Mouse (Mus musculus) hindbrain, embryonic 11.5 days (tissue): Measurements from ENCODE around the gene Slc16a1. TPM values are rescaled to one million over a fixed set of nuclear protein-coding genes. Genes with fewer than 3 reads are reported as not detected.
"Not testable (repeated sequence)": the region's sequence is repeated elsewhere in the genome, so short reads cannot be mapped to it uniquely, and the experiment has no call there.

Experiments used
- ATAC-seq: fragments of 200-750 bp; cut with Nextera tagmentation; 2 replicates; pipeline ENCODE4 v1.8.0; 2017; ENCODE audit warnings: mild to moderate bottlenecking, moderate TSS enrichment, moderate library complexity; ENCODE audit not compliant: low FRiP score
- DNase-seq: peaks from one replicate; pipeline ENCODE4 v3.0.0-alpha.2; 2015; ENCODE audit warnings: low spot score
- H3K27ac ChIP-seq: fragments of 300-500 bp; sonication (generic); 2 replicates; pipeline ENCODE4 v1.5.1; 2014; ENCODE audit warnings: mild to moderate bottlenecking, low read depth, low read length
- H3K27me3 ChIP-seq: fragments of 300-500 bp; sonication (generic); 2 replicates; pipeline ENCODE4 v1.6.1; 2014; ENCODE audit warnings: mild to moderate bottlenecking, low read length, moderate library complexity, mixed read lengths; ENCODE audit not compliant: control insufficient read depth, insufficient read depth
- H3K36me3 ChIP-seq: fragments of 300-500 bp; sonication (generic); 2 replicates; pipeline ENCODE4 v1.6.1; 2014; ENCODE audit warnings: mild to moderate bottlenecking, low read length, moderate library complexity, mixed read lengths; ENCODE audit not compliant: control insufficient read depth, insufficient read depth
- H3K4me1 ChIP-seq: fragments of 300-500 bp; sonication (generic); replicated peaks from 2 replicates; pipeline ENCODE4 v1.6.1; 2014; ENCODE audit warnings: low read length, mixed read lengths; ENCODE audit not compliant: control insufficient read depth, insufficient read depth
- H3K4me2 ChIP-seq: fragments of 300-500 bp; sonication (generic); replicated peaks from 2 replicates; pipeline ENCODE4 v1.6.1; 2014; ENCODE audit warnings: mild to moderate bottlenecking, low read depth, low read length
- H3K4me3 ChIP-seq: fragments of 300-500 bp; sonication (generic); 2 replicates; pipeline ENCODE4 v1.5.1; 2014; ENCODE audit warnings: low read depth, low read length
- H3K9ac ChIP-seq: fragments of 300-500 bp; sonication (generic); 2 replicates; pipeline ENCODE4 v1.6.1; 2014; ENCODE audit warnings: low read depth, low read length
- H3K9me3 ChIP-seq: fragments of 300-500 bp; sonication (generic); 2 replicates; pipeline ENCODE4 v1.6.1; 2016; ENCODE audit warnings: low read length; ENCODE audit not compliant: control insufficient read depth
- WGBS: fragments of 180-500 bp; shearing (Covaris S2); extraction: QIAGEN DNeasy Blood & Tissue Kit; methylation state at CpG from one replicate; pipeline ENCODE4 v1.1.7; 2014; 5-methylcytosine and 5-hydroxymethylcytosine counted together
- polyA plus RNA-seq: library from polyadenylated mRNA; unstranded; fragments of >200 nt; fragmentation: Nextera tagmentation; extraction: Ambion mirVana; gene quantifications from 2 replicates; pipeline ENCODE4 v1.2.1, GENCODE M21; 2014

Gene Slc16a1
- polyA plus RNA-seq, 1 experiment from 2014 or later: 31.7 TPM

DNA sequence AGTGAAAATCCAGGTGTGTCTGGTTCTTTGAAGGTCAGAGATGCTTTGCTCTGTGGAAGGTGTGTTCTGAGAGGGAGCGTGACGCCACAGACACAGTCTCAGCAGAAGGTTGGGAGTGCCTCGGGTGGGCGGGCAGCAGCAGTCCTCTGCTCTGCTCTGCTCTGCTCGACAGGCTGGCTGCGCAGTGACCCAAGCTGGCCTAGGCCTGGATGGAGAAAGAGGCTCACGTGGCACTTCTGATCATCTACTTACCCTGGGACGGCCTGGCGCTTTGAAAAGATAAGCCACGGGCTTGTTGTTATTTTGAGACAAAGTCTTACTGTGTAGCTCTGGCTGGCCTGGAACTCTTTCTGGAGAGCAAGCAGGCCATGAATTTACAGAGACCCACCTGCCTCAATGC is 29.0 kb downstream of the Slc16a1 start:
- H3K4me1 ChIP-seq: no peaks in the 10 kb centered on the region
- H3K27ac ChIP-seq: no peak overlapping the region
- H3K27me3 ChIP-seq: no peaks in the 10 kb centered on the region
- H3K4me2 ChIP-seq: no peak overlapping the region
- no peak overlapping the region for H3K9ac ChIP-seq
- DNase-seq (no peak), ATAC-seq (no peak)
- no peak overlapping the region for H3K4me3 ChIP-seq
- 75% methylated on average over 10 of the region's 10 CpGs for WGBS
- H3K36me3 ChIP-seq: no peaks in the 10 kb centered on the region
- no peaks in the 10 kb centered on the region for H3K9me3 ChIP-seq

DNA sequence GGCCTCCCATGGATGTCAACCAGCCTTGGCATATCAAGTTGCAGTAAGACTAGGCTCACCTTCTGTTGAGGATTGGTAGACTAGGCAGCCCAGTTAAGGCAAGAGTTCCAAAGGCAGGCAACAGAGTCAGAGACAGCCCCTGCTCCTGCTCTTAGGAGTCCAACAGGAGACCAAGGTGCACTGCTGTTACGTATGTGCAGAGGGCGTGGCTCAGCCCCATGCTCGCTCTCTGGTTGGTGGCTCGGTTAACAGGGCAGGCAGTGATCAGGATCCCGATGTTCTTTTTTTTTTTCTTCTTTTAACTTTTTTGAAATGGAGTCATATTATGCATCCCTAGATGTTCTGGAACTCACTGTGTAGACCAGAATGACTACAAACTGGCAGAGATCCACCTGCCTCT is 30.5 kb downstream of the Slc16a1 start:
- Histone ChIP-seq H3K9ac (no peak overlapping the region), H3K27me3 (no peaks in the 10 kb centered on the region), H3K4me1 (no peaks in the 10 kb centered on the region), H3K4me3 (no peak overlapping the region), H3K9me3 (no peaks in the 10 kb centered on the region), H3K36me3 (no peaks in the 10 kb centered on the region), H3K4me2 (no peak overlapping the region), H3K27ac (no peak overlapping the region)
- ATAC-seq (no peak), DNase-seq (no peak)
- 89% methylated on average over 5 of the region's 5 CpGs for WGBS

GRCm38 (mm10) chr3:104669856-104670182 is 31.4 kb downstream of the Slc16a1 start:
- peak; percentile 32; the same call in 1 of the 2 replicates for ATAC-seq
- H3K4me1 ChIP-seq: no peaks in the 10 kb centered on the region
- no peaks in the 10 kb centered on the region for H3K36me3 ChIP-seq
- no peak overlapping the region for H3K4me3 ChIP-seq
- H3K4me2 ChIP-seq: no peak overlapping the region
- no peaks in the 10 kb centered on the region for H3K27me3 ChIP-seq
- H3K27ac ChIP-seq: no peak overlapping the region
- no peak overlapping the region for H3K9ac ChIP-seq
- 13% methylated on average over 1 of the region's 1 CpGs for WGBS
- no peaks in the 10 kb centered on the region for H3K9me3 ChIP-seq
- no peak for DNase-seq

GRCm38 (mm10) chr3:104670183-104671020 is 31.9 kb downstream of the Slc16a1 start:
- 71% methylated on average over 1 of the region's 1 CpGs for WGBS
- not testable (repeated sequence) for H3K9me3 ChIP-seq, H3K9ac ChIP-seq, H3K36me3 ChIP-seq, H3K4me1 ChIP-seq, H3K4me3 ChIP-seq, H3K27ac ChIP-seq, DNase-seq, H3K27me3 ChIP-seq, H3K4me2 ChIP-seq
- ATAC-seq: peak; percentile 30; the same call in 1 of the 2 replicates

DNA sequence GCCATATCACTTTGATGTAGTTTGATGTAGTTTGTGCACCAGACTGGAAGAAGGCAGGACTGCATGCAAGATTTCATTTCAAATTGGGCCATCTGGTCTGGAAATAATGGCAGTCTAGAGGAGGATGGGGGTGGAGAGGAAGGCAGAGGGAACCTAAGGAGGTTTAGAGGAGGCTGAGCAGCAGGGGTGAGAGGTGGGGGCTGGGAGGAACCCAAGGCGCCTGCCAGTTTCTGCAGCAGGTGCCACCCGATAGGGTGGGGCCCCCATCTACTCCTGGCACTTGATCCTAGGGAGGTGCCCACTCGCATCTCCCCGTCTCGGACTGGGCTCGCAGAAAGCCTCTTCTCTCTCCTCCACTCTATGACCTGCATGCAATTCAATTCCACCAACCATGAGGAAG is 33.1 kb downstream of the Slc16a1 start:
- H3K4me2 ChIP-seq: no peak overlapping the region
- no peak overlapping the region for H3K27ac ChIP-seq
- H3K27me3 ChIP-seq: no peaks in the 10 kb centered on the region
- no peak overlapping the region for H3K9ac ChIP-seq
- no peak overlapping the region for H3K4me3 ChIP-seq
- ATAC-seq (no peak), DNase-seq (no peak)
- H3K4me1 ChIP-seq: no peaks in the 10 kb centered on the region; the same call in 1 of the 2 replicates
- no peaks in the 10 kb centered on the region for H3K9me3 ChIP-seq
- WGBS: 76% methylated on average over 6 of the region's 6 CpGs
- no peaks in the 10 kb centered on the region for H3K36me3 ChIP-seq

DNA sequence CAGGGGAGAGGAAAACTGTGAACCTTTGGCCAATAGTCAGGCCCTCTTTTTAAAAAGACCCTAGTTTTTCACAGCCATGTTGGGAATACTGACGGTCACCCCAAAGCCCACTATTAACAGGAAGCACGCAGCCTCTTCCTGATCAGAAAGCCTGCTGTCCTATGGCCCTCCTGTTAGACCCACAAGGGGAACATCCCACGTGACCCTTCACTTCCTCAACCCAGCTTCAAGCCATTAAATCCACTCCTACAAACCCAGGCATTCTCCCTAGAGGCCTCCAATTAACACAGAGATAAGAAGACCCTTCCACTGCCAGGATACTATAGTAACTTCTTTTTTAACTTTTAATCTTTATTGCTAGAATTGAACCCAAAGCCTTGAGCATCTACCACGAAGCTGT is 33.6 kb downstream of the Slc16a1 start:
- H3K4me1 ChIP-seq: no peaks in the 10 kb centered on the region; the same call in 1 of the 2 replicates
- 73% methylated on average over 4 of the region's 4 CpGs for WGBS
- H3K27ac ChIP-seq: no peak overlapping the region
- DNase-seq (no peak), ATAC-seq (no peak)
- H3K36me3 ChIP-seq: no peaks in the 10 kb centered on the region
- H3K9ac ChIP-seq: no peak overlapping the region
- H3K4me2 ChIP-seq: no peak overlapping the region
- H3K4me3 ChIP-seq: no peak overlapping the region
- no peaks in the 10 kb centered on the region for H3K9me3 ChIP-seq
- no peaks in the 10 kb centered on the region for H3K27me3 ChIP-seq

DNA sequence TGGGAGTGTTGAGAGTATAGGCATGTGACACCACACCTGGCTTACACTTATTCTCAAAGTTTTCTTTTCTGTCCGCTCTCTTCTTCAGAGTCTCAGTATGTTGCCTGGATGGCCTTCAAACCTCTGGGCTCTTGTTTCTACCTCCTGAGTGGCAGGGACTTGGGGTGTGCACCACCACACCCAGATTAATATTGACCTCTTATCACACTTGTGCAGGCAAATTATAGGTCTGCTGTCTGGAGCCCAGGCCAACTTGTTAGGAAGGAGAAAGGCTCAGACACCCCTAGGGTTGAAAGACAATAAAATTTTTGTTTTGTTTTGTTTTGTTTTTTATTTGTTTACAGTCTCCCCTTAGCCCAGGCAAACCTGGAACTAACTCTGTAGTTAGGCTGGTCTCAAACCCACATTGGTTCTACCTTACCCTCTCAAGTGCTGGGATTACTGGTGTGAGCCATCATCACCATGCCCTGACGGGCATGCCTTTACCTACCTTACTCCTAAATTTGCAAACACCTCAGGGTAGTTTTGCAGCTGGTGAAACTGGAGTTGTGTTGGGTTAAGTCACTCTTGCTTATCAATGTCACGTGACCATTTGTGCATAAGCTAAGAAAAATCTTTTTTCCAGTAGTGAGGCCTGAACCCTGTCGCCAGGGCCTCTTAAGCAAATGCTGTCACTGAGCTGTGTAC is 35.3 kb downstream of the Slc16a1 start:
- no peak for ATAC-seq
- Histone ChIP-seq H3K4me2 (no peak overlapping the region), H3K9me3 (no peaks in the 10 kb centered on the region), H3K27ac (no peak overlapping the region), H3K4me1 (no peaks in the 10 kb centered on the region; the same call in 1 of the 2 replicates), H3K4me3 (no peak overlapping the region), H3K36me3 (no peaks in the 10 kb centered on the region), H3K9ac (no peak overlapping the region), H3K27me3 (no peaks in the 10 kb centered on the region)
- WGBS: 74% methylated on average over 4 of the region's 4 CpGs
- DNase-seq: no peak

- Histone ChIP-seq H3K4me1 (no peaks in the 10 kb centered on the region; the same call in 1 of the 2 replicates), H3K36me3 (no peaks in the 10 kb centered on the region), H3K4me3 (peak overlapping the region; percentile 27), H3K4me2 (peak overlapping the region; percentile 59), H3K9me3 (no peaks in the 10 kb centered on the region), H3K27ac (no peak overlapping the region), H3K9ac (peak overlapping the region; percentile 57; the same call in 1 of the 2 replicates), H3K27me3 (no peaks in the 10 kb centered on the region)
- ATAC-seq (peak; percentile 20; the same call in 1 of the 2 replicates), DNase-seq (peak; percentile 18)
- WGBS: 29% methylated on average over 14 of the region's 14 CpGs
These were observed 36.1 kb downstream of the Slc16a1 start for GRCm38 (mm10) chr3:104674329-104675220.
